Mouse (Mus musculus) stomach, postnatal 0 days (tissue): ENCODE results near the gene Psmd1. TPM values are rescaled to one million over a fixed set of nuclear protein-coding genes. Genes with fewer than 3 reads are reported as not detected.

Experiments
- ATAC-seq: fragments of 200-750 bp; cut with Nextera tagmentation; 2 replicates; pipeline ENCODE4 v1.8.0; 2017; ENCODE audit not compliant: low FRiP score, low TSS enrichment
- DNase-seq: peaks from one replicate; pipeline ENCODE4 v3.0.0-alpha.2; 2016; ENCODE audit warnings: low spot score
- H3K27ac ChIP-seq: fragments of 300-500 bp; sonication (generic); replicated peaks from 2 replicates; pipeline ENCODE4 v1.5.1; 2014; ENCODE audit warnings: mild to moderate bottlenecking, control low read depth
- H3K27me3 ChIP-seq: fragments of 300-500 bp; sonication (generic); 2 replicates; pipeline ENCODE4 v1.6.1; 2014; ENCODE audit warnings: low read length; ENCODE audit not compliant: control insufficient read depth, insufficient read depth
- H3K36me3 ChIP-seq: fragments of 300-500 bp; sonication (generic); 2 replicates; pipeline ENCODE4 v1.6.1; 2014; ENCODE audit warnings: low read length, mixed read lengths; ENCODE audit not compliant: control insufficient read depth, insufficient read depth
- H3K4me1 ChIP-seq: fragments of 300-500 bp; sonication (generic); replicated peaks from 2 replicates; pipeline ENCODE4 v1.6.1; 2014; ENCODE audit warnings: antibody characterized with exemption; ENCODE audit not compliant: control insufficient read depth, insufficient read depth
- H3K4me2 ChIP-seq: fragments of 300-500 bp; sonication (generic); replicated peaks from 2 replicates; pipeline ENCODE4 v1.6.1; 2014; ENCODE audit warnings: low read depth, mild to moderate bottlenecking, control low read depth, moderate library complexity
- H3K4me3 ChIP-seq: fragments of 300-500 bp; sonication (generic); 2 replicates; pipeline ENCODE4 v1.5.1; 2014; ENCODE audit warnings: low read depth, low read length, control low read depth
- H3K9ac ChIP-seq: fragments of 300-500 bp; sonication (generic); 2 replicates; pipeline ENCODE4 v1.6.1; 2014; ENCODE audit warnings: mild to moderate bottlenecking, low read length, control low read depth, mixed read lengths
- H3K9me3 ChIP-seq: fragments of 300-500 bp; sonication (generic); 2 replicates; pipeline ENCODE4 v1.6.1; 2016; ENCODE audit warnings: low read length; ENCODE audit not compliant: control insufficient read depth
- CTCF ChIP-seq: IDR thresholded peaks from 2 replicates; pipeline ENCODE4 v1.5.1; 2016; ENCODE audit warnings: antibody characterized with exemption, low read depth, mild to moderate bottlenecking, moderate library complexity
- EP300 ChIP-seq: optimal IDR thresholded peaks from 2 replicates; pipeline ENCODE3; 2016; ENCODE audit warnings: antibody characterized with exemption
- WGBS: fragments of 180-500 bp; shearing (Covaris S2); extraction: QIAGEN DNeasy Blood & Tissue Kit; methylation state at CpG from one replicate; pipeline ENCODE4 v1.1.7; 2014; 5-methylcytosine and 5-hydroxymethylcytosine counted together
- polyA plus RNA-seq: library from polyadenylated mRNA; unstranded; fragments of >200 nt; fragmentation: Nextera tagmentation; extraction: Ambion mirVana; gene quantifications from 2 replicates; pipeline ENCODE4 v1.2.1, GENCODE M21; 2015

Psmd1 gene
- polyA plus RNA-seq, 1 experiment from 2014 or later: 90.7 TPM

DNA sequence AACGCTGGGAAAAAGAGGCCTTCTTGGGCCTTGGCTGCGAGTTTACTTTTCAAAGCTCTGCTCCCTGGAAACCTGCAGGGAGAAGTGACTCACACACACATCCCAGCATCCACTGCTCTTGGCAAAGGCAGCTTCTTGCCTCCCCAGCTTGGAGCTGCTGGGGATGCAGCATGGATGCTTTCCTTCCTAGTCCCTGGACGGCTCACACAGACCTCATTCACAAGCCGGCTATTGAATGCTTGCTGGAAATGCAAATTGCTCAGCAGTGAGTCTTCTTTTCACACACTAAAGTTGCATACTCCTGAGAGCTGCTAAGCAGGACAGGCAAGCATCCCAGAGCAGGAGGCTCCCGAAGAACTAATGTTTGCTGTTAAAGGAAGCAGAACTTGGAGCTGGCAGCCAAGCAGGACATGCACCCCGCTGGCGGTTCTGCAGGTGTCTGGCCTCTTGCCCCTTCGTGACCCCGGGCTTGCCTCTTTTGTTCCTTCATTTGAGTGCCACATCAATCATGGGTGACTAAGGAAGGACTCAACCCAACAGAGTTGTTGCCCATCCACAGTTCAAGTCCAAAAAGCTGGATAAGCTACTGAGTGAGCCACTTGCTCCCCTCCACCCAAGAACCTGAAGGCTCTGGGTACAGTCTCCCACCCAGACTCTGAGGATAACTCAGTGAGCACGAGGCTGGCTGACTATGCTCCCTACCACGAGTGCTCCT lies 31.8 kb upstream of the Psmd1 start:
- Histone ChIP-seq H3K9ac (no peak overlapping the region), H3K27ac (no peak overlapping the region), H3K27me3 (no peaks in the 10 kb centered on the region), H3K9me3 (no peaks in the 10 kb centered on the region), H3K4me2 (no peak overlapping the region), H3K4me1 (no peaks in the 10 kb centered on the region), H3K4me3 (no peak overlapping the region), H3K36me3 (no peaks in the 10 kb centered on the region)
- ATAC-seq (0 out of 2 replicates have a peak, but pooled peaks have one; percentile 35), DNase-seq (peak; percentile 33)
- 16% methylated on average over 11 of the region's 11 CpGs for WGBS
- TF ChIP-seq EP300 (no peak), CTCF (no peak)

DNA sequence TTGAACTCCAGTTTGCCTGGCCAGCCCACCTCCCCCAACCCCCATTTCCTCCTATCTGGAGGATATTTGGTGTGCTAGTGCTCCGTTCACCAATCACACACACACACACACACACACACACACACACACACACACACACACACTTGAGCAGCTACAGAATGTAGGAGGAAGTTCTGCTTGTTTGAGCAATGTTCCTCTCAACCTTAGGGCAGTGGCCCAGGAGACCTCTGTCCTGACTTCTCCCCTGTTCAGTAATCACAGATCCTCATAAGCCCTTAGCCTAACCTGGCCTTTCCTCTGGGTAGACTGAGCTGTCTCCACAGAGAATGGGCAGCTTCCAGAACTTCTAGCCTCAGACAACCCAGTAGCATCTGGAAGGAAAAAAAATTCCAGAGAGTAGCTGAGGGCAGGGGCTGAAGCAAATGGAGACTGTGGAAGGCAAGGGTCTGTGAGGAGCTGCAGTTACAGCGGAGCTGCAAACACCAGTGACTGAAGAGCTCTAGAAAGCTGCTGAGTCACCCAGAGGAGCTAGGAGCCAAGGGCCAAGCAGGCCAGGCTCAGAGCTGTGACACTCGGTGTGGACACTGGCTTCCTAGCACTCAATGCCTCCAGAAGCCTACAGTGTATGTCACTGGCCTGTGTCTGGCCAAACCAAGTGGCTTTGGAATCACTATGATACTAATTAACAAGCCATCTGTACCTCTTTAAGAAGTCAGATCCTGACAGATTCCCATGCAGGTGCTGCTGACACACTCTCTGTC lies 25.8 kb upstream of the Psmd1 start:
- ATAC-seq (peak; percentile 75), DNase-seq (peak; percentile 47)
- H3K27me3 ChIP-seq: no peaks in the 10 kb centered on the region
- no peak overlapping the region for H3K9ac ChIP-seq
- H3K36me3 ChIP-seq: no peaks in the 10 kb centered on the region
- no peak for TF ChIP-seq CTCF
- TF ChIP-seq EP300: no peak
- H3K4me1 ChIP-seq: no peaks in the 10 kb centered on the region
- WGBS: 44% methylated on average over 3 of the region's 3 CpGs
- no peaks in the 10 kb centered on the region for H3K9me3 ChIP-seq
- H3K27ac ChIP-seq: peak overlapping the region; percentile 74; the same call in 1 of the 2 replicates
- H3K4me3 ChIP-seq: no peak overlapping the region
- no peak overlapping the region for H3K4me2 ChIP-seq

DNA sequence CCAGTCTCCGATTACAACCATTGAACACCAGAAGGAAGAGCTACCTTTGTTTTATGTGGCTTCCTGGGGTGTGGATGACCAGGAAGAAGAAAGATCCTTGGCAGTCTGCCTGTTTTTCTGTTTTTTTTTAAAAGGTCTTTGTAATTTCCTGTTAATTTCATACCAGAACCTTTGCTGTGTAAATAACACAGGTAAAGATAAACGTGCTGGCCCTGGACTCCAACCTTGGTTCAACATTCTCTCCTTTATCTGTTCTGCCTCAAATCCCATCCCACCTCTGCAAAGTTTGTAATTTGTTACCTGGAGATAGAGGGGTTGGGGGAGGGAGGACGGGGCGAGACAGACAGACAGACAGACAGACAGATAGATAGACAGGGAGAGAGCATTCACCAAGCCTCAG lies 24.1 kb upstream of the Psmd1 start:
- no peaks in the 10 kb centered on the region for H3K9me3 ChIP-seq
- 43% methylated on average over 4 of the region's 4 CpGs for WGBS
- DNase-seq (peak; percentile 45), ATAC-seq (peak; percentile 73)
- no peak overlapping the region for H3K9ac ChIP-seq
- no peak overlapping the region for H3K27ac ChIP-seq
- H3K27me3 ChIP-seq: no peaks in the 10 kb centered on the region
- H3K4me3 ChIP-seq: no peak overlapping the region
- TF ChIP-seq CTCF (no peak), EP300 (no peak)
- H3K4me1 ChIP-seq: no peaks in the 10 kb centered on the region
- no peaks in the 10 kb centered on the region for H3K36me3 ChIP-seq
- H3K4me2 ChIP-seq: no peak overlapping the region

DNA sequence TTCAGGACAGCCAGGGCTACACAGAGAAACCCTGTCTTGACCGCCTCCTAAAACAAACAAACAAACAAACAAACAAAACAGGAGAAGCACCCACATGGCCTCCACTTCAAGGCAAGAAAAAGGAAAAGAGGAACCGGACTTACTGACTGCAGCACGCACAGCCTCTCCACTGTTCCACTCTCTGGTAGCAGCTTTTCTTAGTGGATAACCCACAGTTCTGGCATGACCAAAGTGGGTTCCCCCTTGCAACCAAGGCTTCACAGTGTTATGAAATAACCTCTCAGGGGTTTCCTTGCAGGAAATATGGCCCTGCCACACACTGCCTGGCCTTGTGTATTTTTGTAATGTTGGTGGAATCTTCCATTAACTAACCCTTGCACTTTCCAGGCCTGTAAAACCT lies 23.4 kb upstream of the Psmd1 start:
- no peak for TF ChIP-seq EP300
- no peak for TF ChIP-seq CTCF
- whole genome bisulfite sequencing: 85% methylated on average over 3 of the region's 3 CpGs
- Histone ChIP-seq H3K27ac (no peak overlapping the region), H3K9me3 (no peaks in the 10 kb centered on the region), H3K36me3 (no peaks in the 10 kb centered on the region), H3K9ac (no peak overlapping the region), H3K4me1 (no peaks in the 10 kb centered on the region), H3K4me2 (no peak overlapping the region), H3K4me3 (no peak overlapping the region), H3K27me3 (no peaks in the 10 kb centered on the region)
- ATAC-seq (no peak), DNase-seq (no peak)

DNA sequence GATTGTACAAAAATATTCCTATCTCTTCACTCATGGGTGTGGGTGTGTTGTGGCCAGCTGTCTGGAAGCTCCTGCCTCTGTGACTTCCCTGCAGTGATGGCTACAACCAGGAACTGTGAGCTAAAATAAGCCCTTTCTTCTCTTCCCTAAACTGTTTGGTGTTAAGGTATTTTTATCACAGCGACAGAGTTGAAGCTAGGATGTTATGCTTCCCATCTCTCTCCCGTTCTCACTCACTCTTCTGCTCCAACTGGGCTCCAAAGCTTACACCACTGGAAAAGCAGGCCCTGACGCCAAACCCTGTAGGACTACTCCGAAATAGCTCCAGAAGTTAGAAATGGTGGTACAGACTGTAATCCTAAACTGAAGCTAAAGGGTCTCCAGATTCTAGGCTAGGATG lies 19.1 kb upstream of the Psmd1 start:
- Histone ChIP-seq H3K36me3 (no peaks in the 10 kb centered on the region), H3K27ac (no peak overlapping the region), H3K27me3 (no peaks in the 10 kb centered on the region), H3K9me3 (no peaks in the 10 kb centered on the region), H3K4me1 (0 out of 2 replicates have a peak, but pooled peaks cover 2% of the 10 kb centered on the region), H3K9ac (no peak overlapping the region), H3K4me3 (no peak overlapping the region), H3K4me2 (no peak overlapping the region)
- TF ChIP-seq CTCF (no peak), EP300 (no peak)
- no peak for ATAC-seq
- 65% methylated on average over 4 of the region's 4 CpGs for WGBS
- no peak for DNase-seq
